Mouse (Mus musculus): ENCODE results near the gene Prok1.

DNA sequence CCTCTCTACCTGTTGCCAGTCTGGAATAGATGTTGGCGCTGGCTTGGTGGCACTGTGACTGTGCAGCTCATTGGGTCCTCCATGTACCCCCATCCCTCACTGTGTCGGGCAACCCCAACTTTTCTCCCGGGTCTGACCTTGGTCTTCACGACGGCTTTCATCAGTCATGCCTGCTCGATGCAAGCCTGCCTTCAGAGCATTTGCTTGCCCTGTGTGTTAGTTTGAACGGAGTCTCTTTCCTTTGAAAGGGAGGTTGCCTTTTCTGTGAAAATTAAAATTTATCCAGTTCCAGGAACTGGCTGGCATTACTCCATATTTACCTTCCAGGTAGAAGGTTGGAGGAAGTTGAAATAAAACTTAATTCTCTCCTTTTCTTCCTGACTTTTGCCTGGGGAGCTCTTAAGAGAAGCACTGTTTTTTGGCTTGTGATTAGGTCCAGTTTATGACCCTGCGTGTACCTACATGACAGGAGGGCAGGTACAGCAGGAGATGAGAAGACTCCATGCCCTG is 981 bp downstream of the Prok1 start:
- TF ChIP-seq POLR2A (IDR thresholded peaks at IDR 0.05; ENCODE audit: insufficient read length, low read depth) (no peak), USF1 (IDR thresholded peaks at IDR 0.05; ENCODE audit: low read depth) (no peak), MYOG (IDR thresholded peaks at IDR 0.05; ENCODE audit: control insufficient read depth in 1 of 3, insufficient read depth in 1 of 3, insufficient read length in 2 of 3, low read depth in 2 of 3) (no peak), TCF12 (IDR thresholded peaks at IDR 0.05; ENCODE audit: insufficient read depth, poor library complexity, severe bottlenecking) (no peak)

All from myocyte (in vitro differentiated cells).